Mouse (Mus musculus) hindbrain, embryonic 14.5 days (tissue): ENCODE data around the gene Ispd. TPM values are rescaled to one million over a fixed set of nuclear protein-coding genes. Genes with fewer than 3 reads are reported as not detected.

Experiments
- ATAC-seq: fragments of 200-750 bp; cut with Nextera tagmentation; 2 replicates; pipeline ENCODE4 v1.8.0; 2017; ENCODE audit warnings: moderate number of reproducible peaks, mild to moderate bottlenecking, moderate TSS enrichment, moderate library complexity; ENCODE audit not compliant: low FRiP score
- DNase-seq: peaks from one replicate; pipeline ENCODE4 v3.0.0-alpha.2; 2015; ENCODE audit warnings: low spot score
- H3K27ac ChIP-seq: fragments of 300-500 bp; sonication (generic); 2 replicates; pipeline ENCODE4 v1.5.1; 2014; ENCODE audit warnings: mild to moderate bottlenecking, moderate library complexity
- H3K27me3 ChIP-seq: fragments of 300-500 bp; sonication (generic); 2 replicates; pipeline ENCODE4 v1.6.1; 2014; ENCODE audit warnings: mild to moderate bottlenecking, low read length, mixed read lengths; ENCODE audit not compliant: control insufficient read depth, insufficient read depth
- H3K36me3 ChIP-seq: fragments of 300-500 bp; sonication (generic); replicated peaks from 2 replicates; pipeline ENCODE4 v1.6.1; 2014; ENCODE audit not compliant: control insufficient read depth, insufficient read depth
- H3K4me1 ChIP-seq: fragments of 300-500 bp; sonication (generic); replicated peaks from 2 replicates; pipeline ENCODE4 v1.6.1; 2014; ENCODE audit warnings: antibody characterized with exemption, low read length, mixed read lengths; ENCODE audit not compliant: control insufficient read depth, insufficient read depth
- H3K4me2 ChIP-seq: fragments of 300-500 bp; sonication (generic); replicated peaks from 2 replicates; pipeline ENCODE4 v1.6.1; 2014; ENCODE audit warnings: mild to moderate bottlenecking, moderate library complexity
- H3K4me3 ChIP-seq: fragments of 300-500 bp; sonication (generic); replicated peaks from 2 replicates; pipeline ENCODE4 v1.5.1; 2014; ENCODE audit warnings: mild to moderate bottlenecking, low read length
- H3K9ac ChIP-seq: fragments of 300-500 bp; sonication (generic); 2 replicates; pipeline ENCODE4 v1.6.1; 2014
- H3K9me3 ChIP-seq: fragments of 300-500 bp; sonication (generic); 2 replicates; pipeline ENCODE4 v1.6.1; 2016; ENCODE audit warnings: low read length; ENCODE audit not compliant: control insufficient read depth
- WGBS: fragments of 180-500 bp; shearing (Covaris S2); extraction: QIAGEN DNeasy Blood & Tissue Kit; methylation state at CpG from one replicate; pipeline ENCODE4 v1.1.7; 2014; 5-methylcytosine and 5-hydroxymethylcytosine counted together
- polyA plus RNA-seq: library from polyadenylated mRNA; unstranded; fragments of >200 nt; fragmentation: Nextera tagmentation; extraction: Ambion mirVana; gene quantifications from 2 replicates; pipeline ENCODE4 v1.2.1, GENCODE M21; 2014

Ispd gene
- polyA plus RNA-seq, 1 experiment from 2014 or later, result 14.9 TPM

- Histone ChIP-seq H3K4me2 (no peak overlapping the region), H3K9me3 (no peaks in the 10 kb centered on the region), H3K4me3 (no peak overlapping the region), H3K27ac (no peak overlapping the region), H3K4me1 (no peaks in the 10 kb centered on the region), H3K27me3 (no peaks in the 10 kb centered on the region), H3K9ac (no peak overlapping the region), H3K36me3 (no peaks in the 10 kb centered on the region)
- ATAC-seq (no peak), DNase-seq (no peak)
- WGBS, result 93% methylated on average over 3 of the region's 3 CpGs
These were observed 100.5 kb downstream of the Ispd start for GRCm38 (mm10) chr12:36481742-36482141.

- DNase-seq (no peak), ATAC-seq (no peak)
- Histone ChIP-seq H3K27me3 (no peaks in the 10 kb centered on the region), H3K4me1 (no peaks in the 10 kb centered on the region), H3K27ac (no peak overlapping the region), H3K4me2 (no peak overlapping the region), H3K9ac (no peak overlapping the region), H3K36me3 (no peaks in the 10 kb centered on the region), H3K4me3 (no peak overlapping the region), H3K9me3 (no peaks in the 10 kb centered on the region)
- WGBS, result 39% methylated on average over 2 of the region's 2 CpGs
These were observed 102.1 kb downstream of the Ispd start for GRCm38 (mm10) chr12:36483346-36483745.

GRCm38 (mm10) chr12:36497565-36497964, 116.3 kb downstream of the Ispd start:
- Histone ChIP-seq H3K4me3 (no peak overlapping the region), H3K4me1 (no peaks in the 10 kb centered on the region), H3K27ac (no peak overlapping the region), H3K36me3 (no peaks in the 10 kb centered on the region), H3K4me2 (no peak overlapping the region), H3K9ac (no peak overlapping the region), H3K9me3 (no peaks in the 10 kb centered on the region), H3K27me3 (no peaks in the 10 kb centered on the region)
- WGBS, result 84% methylated on average over 3 of the region's 3 CpGs
- DNase-seq (no peak), ATAC-seq (no peak)

DNA sequence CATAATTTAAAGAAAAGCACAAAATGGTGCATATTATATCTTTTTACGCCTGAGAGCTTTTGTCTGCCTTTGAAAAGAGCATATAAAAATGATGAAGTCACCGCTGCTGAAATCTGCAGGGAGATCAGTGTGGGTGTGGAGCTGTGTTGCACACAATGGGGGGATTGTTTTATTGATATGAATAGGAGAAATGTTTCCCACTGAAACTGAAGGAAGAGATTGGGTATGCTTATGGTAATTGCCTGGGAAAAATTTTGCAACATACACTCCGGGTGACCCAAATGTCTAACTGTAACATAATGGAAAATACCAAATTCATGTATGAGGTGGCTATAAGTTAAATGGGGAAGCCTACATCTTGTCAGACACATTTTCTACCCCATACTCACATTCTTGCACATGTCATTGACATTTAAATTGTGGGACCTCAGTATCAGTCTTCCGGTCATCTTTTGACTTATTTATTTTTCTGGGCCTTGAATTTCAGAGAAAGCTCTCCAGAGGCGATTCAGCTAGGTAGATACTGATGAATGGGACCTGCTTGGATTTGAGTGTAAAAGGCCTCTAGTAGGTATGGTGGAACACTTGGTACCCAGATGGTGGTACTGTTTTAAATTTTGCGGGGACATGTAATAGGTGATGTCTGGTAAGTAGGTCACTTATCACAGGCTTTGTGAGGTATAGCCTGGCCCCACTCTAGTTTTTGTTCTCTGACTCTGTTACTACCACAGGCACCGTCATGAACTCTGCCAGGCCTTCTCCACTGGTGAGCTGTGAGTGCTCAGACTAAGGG, 126.1 kb downstream of the Ispd start:
- Histone ChIP-seq H3K4me3 (no peak overlapping the region), H3K4me2 (no peak overlapping the region), H3K27ac (no peak overlapping the region), H3K9me3 (no peaks in the 10 kb centered on the region), H3K4me1 (no peaks in the 10 kb centered on the region), H3K27me3 (no peaks in the 10 kb centered on the region), H3K9ac (no peak overlapping the region), H3K36me3 (no peaks in the 10 kb centered on the region)
- DNase-seq, result no peak
- peak; percentile 70 for ATAC-seq
- 58% methylated on average over 7 of the region's 7 CpGs for WGBS

- H3K4me1 ChIP-seq, result no peaks in the 10 kb centered on the region
- H3K9ac ChIP-seq, result no peak overlapping the region
- H3K4me3 ChIP-seq, result no peak overlapping the region
- WGBS, result 88% methylated on average over 10 of the region's 10 CpGs
- ATAC-seq, result no peak
- H3K9me3 ChIP-seq, result no peaks in the 10 kb centered on the region
- DNase-seq, result no peak
- no peaks in the 10 kb centered on the region for H3K36me3 ChIP-seq
- H3K4me2 ChIP-seq, result no peak overlapping the region
- H3K27ac ChIP-seq, result no peak overlapping the region
- H3K27me3 ChIP-seq, result no peaks in the 10 kb centered on the region
These were observed 128.8 kb downstream of the Ispd start for GRCm38 (mm10) chr12:36509954-36510642.

- H3K4me3 ChIP-seq, result no peak overlapping the region
- no peak for ATAC-seq
- H3K27me3 ChIP-seq, result no peaks in the 10 kb centered on the region
- H3K27ac ChIP-seq, result no peak overlapping the region
- no peaks in the 10 kb centered on the region for H3K4me1 ChIP-seq
- no peaks in the 10 kb centered on the region for H3K36me3 ChIP-seq
- 91% methylated on average over 2 of the region's 2 CpGs for WGBS
- DNase-seq, result no peak
- H3K9me3 ChIP-seq, result no peaks in the 10 kb centered on the region
- H3K9ac ChIP-seq, result no peak overlapping the region
- no peak overlapping the region for H3K4me2 ChIP-seq
These were observed 140.5 kb downstream of the Ispd start for GRCm38 (mm10) chr12:36521774-36522173.

GRCm38 (mm10) chr12:36523515-36523914, 142.3 kb downstream of the Ispd start:
- no peak overlapping the region for H3K4me2 ChIP-seq
- H3K36me3 ChIP-seq, result no peaks in the 10 kb centered on the region
- H3K27ac ChIP-seq, result no peak overlapping the region
- no peaks in the 10 kb centered on the region for H3K4me1 ChIP-seq
- no peaks in the 10 kb centered on the region for H3K9me3 ChIP-seq
- H3K9ac ChIP-seq, result no peak overlapping the region
- 86% methylated on average over 2 of the region's 2 CpGs for WGBS
- no peak overlapping the region for H3K4me3 ChIP-seq
- ATAC-seq, result no peak
- DNase-seq, result no peak
- no peaks in the 10 kb centered on the region for H3K27me3 ChIP-seq

DNA sequence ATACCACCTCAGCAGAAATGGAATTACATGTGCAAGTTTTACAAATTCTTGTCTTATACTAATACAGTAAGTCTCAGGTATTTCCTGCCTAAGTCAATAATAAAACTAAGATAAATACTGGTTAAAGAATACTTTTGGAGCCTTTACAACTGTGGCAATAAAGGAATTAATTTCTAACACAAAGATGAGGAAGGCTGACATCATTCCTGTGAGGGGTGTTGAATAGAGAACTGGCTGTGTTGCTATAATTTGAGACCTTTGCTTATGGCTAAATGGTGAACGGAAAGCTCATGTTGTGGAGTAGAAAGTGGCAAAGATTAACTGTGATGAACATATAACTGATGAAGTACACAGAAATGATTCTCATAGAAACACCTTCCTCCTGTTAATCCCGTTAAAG, 149.7 kb downstream of the Ispd start:
- H3K27ac ChIP-seq, result no peak overlapping the region
- no peak overlapping the region for H3K4me2 ChIP-seq
- H3K4me3 ChIP-seq, result no peak overlapping the region
- no peak overlapping the region for H3K9ac ChIP-seq
- no peaks in the 10 kb centered on the region for H3K4me1 ChIP-seq
- no peak for ATAC-seq
- no peaks in the 10 kb centered on the region for H3K9me3 ChIP-seq
- no peaks in the 10 kb centered on the region for H3K27me3 ChIP-seq
- no peaks in the 10 kb centered on the region for H3K36me3 ChIP-seq
- 71% methylated on average over 2 of the region's 2 CpGs for WGBS
- no peak for DNase-seq

GRCm38 (mm10) chr12:36531421-36532072, 150.3 kb downstream of the Ispd start:
- 54% methylated on average over 4 of the region's 4 CpGs for WGBS
- Histone ChIP-seq H3K27me3 (no peaks in the 10 kb centered on the region), H3K9ac (no peak overlapping the region), H3K27ac (no peak overlapping the region), H3K4me1 (no peaks in the 10 kb centered on the region), H3K9me3 (no peaks in the 10 kb centered on the region), H3K36me3 (no peaks in the 10 kb centered on the region), H3K4me2 (no peak overlapping the region), H3K4me3 (no peak overlapping the region)
- DNase-seq (no peak), ATAC-seq (no peak)
